Mouse (Mus musculus): ENCODE results near the gene Cacng2.
"Not testable (repeated sequence)": the region's sequence is repeated elsewhere in the genome, so short reads cannot be mapped to it uniquely, and the experiment has no call there.

Gene Cacng2

GRCm38 (mm10) chr15:78081384-78081783 lies 38.4 kb downstream of the Cacng2 start:
- no peak for DNase-seq

GRCm38 (mm10) chr15:78080326-78080725 lies 39.5 kb downstream of the Cacng2 start:
- no peak for DNase-seq

GRCm38 (mm10) chr15:78078776-78079628 lies 40.8 kb downstream of the Cacng2 start:
- no peak for DNase-seq

DNA sequence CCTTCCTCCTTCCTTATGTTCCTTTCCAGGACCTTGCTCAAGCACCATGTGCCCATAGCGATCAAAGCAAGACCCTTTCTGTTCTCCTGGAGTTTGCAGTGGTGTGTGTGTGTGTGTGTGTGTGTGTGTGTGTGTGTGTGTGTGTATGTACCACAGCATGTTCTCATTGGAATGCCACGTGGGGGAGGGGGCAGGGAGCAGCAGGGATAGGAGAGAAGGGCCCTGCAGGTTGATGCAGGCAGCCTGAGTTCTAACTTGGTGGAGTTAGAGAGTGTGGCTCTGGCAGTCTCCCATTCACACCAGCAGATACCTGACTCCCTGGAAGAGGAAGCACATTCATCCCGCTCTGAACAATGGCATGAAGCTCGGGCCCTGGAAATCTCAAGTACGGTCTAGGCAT lies 41.6 kb downstream of the Cacng2 start:
- peak in 1 of 2 experiments; percentile 2 for DNase-seq

DNA sequence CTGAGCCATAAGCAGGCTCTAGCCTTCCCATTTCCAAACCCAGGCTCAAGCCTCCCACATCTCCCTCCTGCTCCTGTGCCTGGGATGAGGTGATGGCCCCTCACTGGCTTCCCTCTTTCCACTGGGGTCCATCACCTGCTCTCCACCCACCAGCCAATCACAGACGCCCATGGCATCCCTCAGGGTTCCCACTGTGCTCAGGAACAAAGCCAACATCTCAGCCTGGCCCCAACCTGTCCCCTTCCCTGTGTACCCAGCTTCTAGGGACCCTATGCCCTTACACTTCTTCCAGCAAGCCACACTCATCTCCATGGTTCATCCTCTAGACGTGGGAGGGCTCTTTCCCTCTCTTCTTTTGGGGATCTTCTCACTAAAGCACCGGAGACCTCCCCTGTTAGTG lies 43.9 kb downstream of the Cacng2 start:
- DNase-seq = no peak

DNA sequence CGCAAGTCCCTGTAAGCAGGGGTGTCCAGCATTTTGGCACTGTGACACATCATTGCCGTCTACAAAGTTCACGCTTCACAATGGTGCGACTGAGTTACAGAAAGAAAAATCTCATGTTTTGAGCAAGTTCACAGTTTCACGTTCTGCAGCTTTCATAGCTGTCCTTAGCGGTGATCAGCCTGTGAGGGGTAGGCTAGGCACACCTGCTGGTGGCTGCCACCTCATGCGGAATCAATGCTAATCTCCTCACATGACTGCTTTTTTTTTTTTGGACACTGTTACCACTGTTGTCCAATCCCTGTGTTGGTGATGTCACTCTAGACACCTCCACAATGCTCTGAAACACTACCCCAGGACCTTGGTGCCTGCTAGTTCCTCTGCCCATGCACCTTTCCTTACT lies 46.7 kb downstream of the Cacng2 start:
- no peak for DNase-seq

DNA sequence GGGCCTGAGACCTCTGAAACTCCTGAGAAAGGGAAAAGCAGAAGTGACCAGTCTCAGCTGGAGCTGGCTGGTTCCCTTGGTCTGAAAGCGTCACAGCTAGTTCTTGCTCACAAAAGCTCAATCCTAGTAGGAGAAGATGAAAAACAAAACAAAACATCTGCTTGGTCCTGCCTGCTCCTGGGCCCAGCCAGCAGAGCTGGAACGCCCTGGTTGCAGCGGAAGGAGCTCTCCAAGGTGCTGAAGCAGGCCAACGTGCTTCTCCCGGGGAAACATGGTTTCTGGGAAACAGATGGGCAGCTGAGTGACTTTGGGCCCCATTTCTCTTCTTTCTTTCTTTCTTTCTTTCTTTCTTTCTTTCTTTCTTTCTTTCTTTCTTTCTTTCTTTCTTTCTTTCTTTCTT lies 53.4 kb downstream of the Cacng2 start:
- peak; percentile 89 to 91 for DNase-seq

DNA sequence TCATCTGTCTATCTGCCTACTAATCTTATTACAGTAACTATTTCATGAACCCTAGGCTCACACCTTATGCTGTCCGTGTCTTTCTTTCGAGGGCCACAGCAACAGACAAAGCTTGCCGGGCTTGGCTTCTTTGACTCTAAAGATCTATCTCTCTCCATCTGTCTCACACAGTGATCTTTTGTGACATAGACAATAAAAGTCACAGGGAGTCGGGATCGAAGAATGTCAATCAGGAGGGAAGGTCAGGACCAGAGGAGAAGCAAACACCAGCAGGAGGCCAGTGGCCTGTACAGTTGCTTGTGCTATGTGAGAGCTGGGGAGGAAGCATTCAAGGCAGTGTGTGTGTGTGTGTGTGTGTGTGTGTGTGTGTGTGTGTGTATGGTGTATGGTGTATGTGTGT lies 54.3 kb downstream of the Cacng2 start:
- no peak for DNase-seq

- DNase-seq = no peak
Observed at GRCm38 (mm10) chr15:78064340-78064739, 55.5 kb downstream of the Cacng2 start.

DNA sequence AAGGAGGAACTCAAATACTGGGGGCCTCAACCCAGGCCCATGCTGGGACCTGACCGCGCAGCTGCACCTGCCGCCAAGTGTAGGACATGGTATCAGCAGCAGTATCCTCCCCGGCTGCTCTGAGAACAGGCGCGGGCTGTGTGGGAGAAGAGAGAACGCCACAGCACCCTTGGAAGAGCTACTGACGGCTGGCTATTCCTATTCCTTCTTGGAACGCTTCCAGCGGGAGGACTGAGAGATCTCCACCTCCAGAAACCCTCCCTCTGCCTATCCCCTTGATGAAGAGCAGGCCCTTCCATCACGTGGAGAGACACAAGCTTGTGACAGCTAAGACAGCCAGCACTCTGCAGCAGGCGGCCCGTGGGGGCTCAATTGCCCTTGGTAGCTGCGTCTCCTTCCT lies 57.4 kb downstream of the Cacng2 start:
- no peak for DNase-seq

DNA sequence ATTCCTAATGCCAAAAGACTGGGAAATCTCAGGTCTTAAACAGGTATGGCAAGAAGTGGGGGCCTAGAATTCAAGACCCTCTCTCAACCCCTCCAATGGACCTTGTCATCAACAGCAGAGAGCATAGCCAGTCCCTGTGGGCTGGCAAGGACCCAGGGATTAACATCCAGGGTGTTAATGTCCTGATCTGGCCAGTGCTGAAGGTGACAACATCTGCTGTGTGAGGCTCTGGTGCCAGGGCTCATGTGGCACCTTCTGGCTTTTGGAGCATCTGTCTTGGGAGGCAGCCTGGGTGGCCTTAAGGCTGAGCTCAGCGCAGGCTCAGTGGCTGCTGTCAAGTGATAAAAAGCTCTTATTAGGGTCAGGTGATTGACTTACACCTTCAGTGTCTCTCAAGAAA lies 62.9 kb downstream of the Cacng2 start:
- no peak for DNase-seq

DNA sequence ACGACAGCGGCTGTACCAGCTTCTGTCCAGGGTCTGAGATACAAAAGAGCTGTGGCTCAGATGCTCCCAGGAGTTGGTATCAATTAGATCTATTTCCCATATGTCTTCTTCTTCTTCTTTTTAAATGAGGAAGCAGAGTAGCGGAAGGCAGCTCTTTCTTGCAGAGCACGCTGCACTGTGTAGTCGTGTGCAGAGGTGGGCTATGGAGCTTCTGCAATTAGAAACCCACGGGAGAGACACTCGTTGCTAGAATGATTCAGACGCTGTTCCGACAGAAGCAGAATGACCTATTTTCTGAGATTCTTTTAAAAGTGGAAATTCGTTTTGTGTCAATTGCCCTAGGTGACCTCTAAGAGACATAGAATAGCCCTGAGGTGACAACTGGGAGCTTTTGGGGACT lies 69.1 kb downstream of the Cacng2 start:
- no peak for DNase-seq

- no peak for DNase-seq
Observed at GRCm38 (mm10) chr15:78049933-78050332, 69.9 kb downstream of the Cacng2 start.

- no peak for DNase-seq
Observed at GRCm38 (mm10) chr15:78045842-78046241, 74.0 kb downstream of the Cacng2 start.

GRCm38 (mm10) chr15:78045314-78045713 lies 74.5 kb downstream of the Cacng2 start:
- DNase-seq = no peak

- no peak for DNase-seq
Observed at GRCm38 (mm10) chr15:78044826-78045225, 75.0 kb downstream of the Cacng2 start.

DNA sequence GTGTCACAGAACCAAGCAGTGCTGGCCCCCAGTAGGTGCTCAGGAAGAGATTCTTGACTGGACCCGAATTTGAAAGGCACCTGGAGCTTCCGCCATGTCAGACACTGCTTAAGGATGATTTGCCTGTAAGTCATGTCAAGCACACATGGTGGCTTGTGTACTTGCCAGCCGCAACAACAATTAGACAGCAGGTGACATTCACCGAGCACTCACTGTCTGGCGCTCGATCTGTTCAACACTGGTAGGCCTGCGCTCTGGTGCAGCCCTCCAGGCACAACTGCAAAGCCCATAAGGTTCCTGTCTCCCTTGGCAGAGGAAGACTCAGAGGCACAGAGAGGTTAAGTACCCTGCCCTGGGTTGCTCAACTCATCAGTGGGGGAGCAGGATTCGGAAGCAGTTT lies 77.1 kb downstream of the Cacng2 start:
- no peak for DNase-seq

GRCm38 (mm10) chr15:78037626-78038025 lies 82.2 kb downstream of the Cacng2 start:
- no peak for DNase-seq

GRCm38 (mm10) chr15:78036586-78036985 lies 83.2 kb downstream of the Cacng2 start:
- DNase-seq = no peak

DNA sequence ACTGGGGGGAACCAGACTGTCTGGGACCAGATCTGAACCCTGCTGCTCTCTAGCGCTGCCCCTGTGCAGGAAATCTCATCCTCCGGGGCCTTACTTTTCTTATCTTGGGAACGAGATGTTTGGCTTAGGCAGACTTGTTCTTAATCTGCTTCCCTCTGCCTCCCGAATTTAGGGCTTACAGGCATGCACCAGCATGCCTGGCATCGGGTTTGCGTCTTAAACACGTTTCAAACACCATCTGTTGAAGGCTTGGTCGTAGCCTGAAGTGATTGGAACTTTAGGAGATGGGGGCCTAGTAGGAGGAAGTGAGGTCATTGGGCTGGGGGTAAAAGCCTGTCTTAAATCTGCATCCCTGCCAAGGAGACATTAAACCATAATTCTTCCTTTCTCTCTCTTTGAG lies 89.9 kb downstream of the Cacng2 start:
- DNase-seq = no peak

DNA sequence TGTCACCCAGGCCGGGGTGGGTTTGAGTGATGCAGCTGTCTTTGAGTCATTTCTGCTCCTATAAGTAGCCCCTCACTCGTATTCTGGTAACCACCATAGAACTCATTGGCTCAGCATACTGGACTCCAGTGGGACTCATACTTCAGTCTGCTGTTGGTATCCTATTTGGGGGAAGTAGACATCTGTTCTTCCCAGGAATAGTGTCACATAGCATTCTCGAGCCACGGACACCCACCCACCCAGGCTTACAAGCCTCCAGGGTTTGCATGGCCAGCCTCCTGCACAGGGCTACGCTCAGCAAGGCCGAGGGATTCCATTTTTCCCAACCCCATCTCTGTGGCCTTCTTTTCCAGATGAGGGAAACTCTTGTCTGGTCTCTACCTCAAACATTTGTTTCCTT lies 93.3 kb downstream of the Cacng2 start:
- no peak for DNase-seq

DNA sequence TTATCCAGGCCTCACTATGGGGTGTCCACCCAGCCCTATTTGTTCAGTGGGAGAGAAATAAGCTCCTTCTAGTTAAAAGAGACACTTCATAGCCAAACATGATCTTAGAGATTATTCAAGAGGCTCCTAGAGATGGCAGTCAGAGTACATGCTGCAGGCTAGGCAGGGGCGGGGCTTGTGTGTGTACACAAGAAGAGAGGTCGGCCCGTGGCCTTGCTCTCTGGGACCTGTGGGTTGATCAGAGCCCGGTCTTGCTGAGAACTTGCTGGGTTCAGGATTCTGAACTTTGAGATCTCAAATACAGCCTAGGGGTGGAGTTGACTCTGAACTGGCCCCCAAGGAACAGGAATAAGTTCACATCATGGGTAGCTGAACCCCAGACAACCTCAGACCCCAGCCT lies 95.6 kb downstream of the Cacng2 start:
- no peak for DNase-seq

DNA sequence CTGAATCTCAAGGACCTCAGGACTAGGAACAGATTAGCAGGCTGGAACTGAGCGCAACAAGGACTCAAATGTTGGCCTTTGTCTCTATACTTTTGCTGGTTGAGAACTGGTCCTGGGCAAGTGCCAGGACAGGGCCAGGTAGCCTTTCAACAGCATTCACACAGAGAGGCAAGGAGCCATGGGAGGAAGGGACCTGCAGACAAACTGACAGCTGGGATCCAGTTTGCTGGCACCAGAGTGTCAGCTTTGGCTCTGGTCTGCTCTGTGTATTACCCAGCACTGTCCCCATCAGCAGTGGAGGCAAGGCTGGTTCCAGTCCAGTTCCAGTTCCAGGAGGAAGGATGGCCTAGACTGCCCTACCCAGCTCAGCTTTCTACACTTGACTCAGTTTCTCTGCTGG lies 105.8 kb downstream of the Cacng2 start:
- DNase-seq = no peak

DNA sequence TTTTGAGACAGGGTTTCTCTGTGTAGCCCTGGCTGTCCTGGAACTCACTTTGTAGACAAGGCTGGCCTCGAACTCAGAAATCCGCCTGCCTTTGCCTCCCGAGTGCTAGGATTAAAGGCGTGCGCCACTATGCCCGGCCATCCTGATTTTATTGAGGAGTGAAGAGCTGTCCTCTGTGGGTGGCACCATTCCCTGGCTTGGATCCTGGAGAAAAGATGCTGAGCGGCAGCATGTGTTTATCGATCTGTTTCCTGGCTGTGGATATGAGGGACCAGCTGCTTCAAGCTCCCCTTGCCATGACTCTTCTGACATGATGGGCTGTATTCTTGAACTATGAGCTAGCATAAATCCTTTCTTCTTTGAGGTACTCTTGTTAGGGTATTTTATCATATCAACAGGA lies 111.6 kb downstream of the Cacng2 start:
- not testable (repeated sequence) for DNase-seq

DNA sequence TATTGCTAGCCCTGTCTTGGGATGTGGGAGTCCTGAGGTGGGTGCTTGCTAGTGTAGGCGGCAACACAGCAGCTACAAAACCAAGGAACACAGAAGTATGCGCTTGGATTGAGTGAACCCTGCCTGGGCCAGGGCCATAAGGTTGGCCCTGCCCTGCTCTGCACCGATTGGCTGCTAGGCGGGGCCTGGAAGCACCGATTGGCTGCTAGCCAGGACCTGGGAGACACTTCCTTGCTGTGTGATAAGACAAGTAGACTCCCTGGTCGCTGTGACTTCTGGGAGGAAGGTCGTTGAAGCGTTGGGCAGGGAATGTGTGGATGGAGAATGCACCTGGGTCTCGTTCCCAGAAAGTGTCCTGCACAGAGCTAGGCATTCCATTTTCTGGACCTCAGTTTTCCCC lies 115.9 kb downstream of the Cacng2 start:
- DNase-seq = peak; percentile 30 to 42
